Mouse (Mus musculus) forebrain, embryonic 11.5 days (tissue): ENCODE data around the gene Ubxn7. TPM values are rescaled to one million over a fixed set of nuclear protein-coding genes. Genes with fewer than 3 reads are reported as not detected.
"Not testable (repeated sequence)": the region's sequence is repeated elsewhere in the genome, so short reads cannot be mapped to it uniquely, and the experiment has no call there.

Source experiments
- ATAC-seq: fragments of 200-750 bp; cut with Nextera tagmentation; replicated peaks from 2 replicates; pipeline ENCODE4 v1.8.0; 2017; ENCODE audit warnings: moderate TSS enrichment; ENCODE audit not compliant: low FRiP score
- DNase-seq: peaks from one replicate; pipeline ENCODE4 v3.0.0-alpha.2; 2017; ENCODE audit warnings: low spot score
- H3K27ac ChIP-seq: fragments of 300-500 bp; sonication (generic); 2 replicates; pipeline ENCODE4 v1.5.1; 2014; ENCODE audit warnings: low read depth, low read length
- H3K27me3 ChIP-seq: fragments of 300-500 bp; sonication (generic); 2 replicates; pipeline ENCODE4 v1.6.1; 2014; ENCODE audit warnings: mild to moderate bottlenecking, low read length, mixed read lengths; ENCODE audit not compliant: control insufficient read depth, insufficient read depth
- H3K36me3 ChIP-seq: fragments of 300-500 bp; sonication (generic); 2 replicates; pipeline ENCODE4 v1.6.1; 2014; ENCODE audit warnings: mild to moderate bottlenecking, low read length, moderate library complexity, mixed read lengths; ENCODE audit not compliant: control insufficient read depth, insufficient read depth
- H3K4me1 ChIP-seq: fragments of 300-500 bp; sonication (generic); replicated peaks from 2 replicates; pipeline ENCODE4 v1.6.1; 2014; ENCODE audit warnings: low read length, mixed read lengths; ENCODE audit not compliant: control insufficient read depth, insufficient read depth
- H3K4me2 ChIP-seq: fragments of 300-500 bp; sonication (generic); 2 replicates; pipeline ENCODE4 v1.6.1; 2014; ENCODE audit warnings: low read depth, mild to moderate bottlenecking, low read length, moderate library complexity, mixed read lengths; ENCODE audit not compliant: severe bottlenecking
- H3K4me3 ChIP-seq: fragments of 300-500 bp; sonication (generic); 2 replicates; pipeline ENCODE4 v1.5.1; 2014; ENCODE audit warnings: low read depth, low read length
- H3K9ac ChIP-seq: fragments of 300-500 bp; sonication (generic); 2 replicates; pipeline ENCODE4 v1.6.1; 2014; ENCODE audit warnings: low read length
- H3K9me3 ChIP-seq: fragments of 300-500 bp; sonication (generic); 2 replicates; pipeline ENCODE4 v1.6.1; 2016; ENCODE audit warnings: low read length, mixed read lengths; ENCODE audit not compliant: control insufficient read depth
- WGBS: fragments of 180-500 bp; shearing (Covaris S2); extraction: QIAGEN DNeasy Blood & Tissue Kit; methylation state at CpG from one replicate; pipeline ENCODE4 v1.1.7; 2014; 5-methylcytosine and 5-hydroxymethylcytosine counted together
- polyA plus RNA-seq: library from polyadenylated mRNA; unstranded; fragments of >200 nt; fragmentation: Nextera tagmentation; extraction: Ambion mirVana; gene quantifications from 2 replicates; pipeline ENCODE4 v1.2.1, GENCODE M21; 2014

Ubxn7 gene
- 24.6 and 28.8 TPM in 2 replicates for polyA plus RNA-seq

DNA sequence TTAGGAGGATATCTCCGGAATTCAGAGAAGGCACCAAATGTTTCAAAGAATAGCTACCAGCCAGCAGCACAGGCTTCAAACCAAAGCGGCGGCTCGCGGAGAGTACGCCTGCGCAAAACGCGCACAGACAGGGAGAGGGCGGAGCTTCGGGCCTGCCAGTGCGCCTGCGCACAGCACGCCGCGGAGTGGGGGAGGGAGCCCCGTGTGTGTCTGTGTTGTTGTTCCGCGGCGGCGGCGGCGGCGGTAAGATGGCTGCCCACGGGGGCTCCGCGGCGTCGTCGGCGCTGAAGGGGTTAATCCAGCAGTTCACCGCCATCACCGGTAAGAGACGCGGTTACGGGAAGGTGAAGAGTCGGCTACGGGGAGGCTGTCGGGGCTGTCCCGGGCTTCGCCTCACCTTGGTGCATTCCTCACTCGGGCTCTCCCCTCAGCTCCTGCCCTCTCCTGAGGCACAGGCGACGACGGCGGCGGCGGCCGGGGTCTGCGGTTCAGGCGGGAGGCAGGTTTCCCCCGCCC lies at the start of gene Ubxn7:
TSS of gene Ubxn7 (plus strand) at position 218 of the 516 bp plus-strand sequence.
- Histone ChIP-seq H3K4me3 (peak within 1 kb of the TSS; percentile 98), H3K27ac (peak within 1 kb of the TSS; percentile 88), H3K36me3 (no peaks in the 10 kb centered on the region), H3K9me3 (no peaks in the 10 kb centered on the region), H3K4me2 (peak within 1 kb of the TSS; percentile 55), H3K4me1 (no peaks in the 10 kb centered on the region), H3K27me3 (no peaks in the 10 kb centered on the region), H3K9ac (peak within 1 kb of the TSS; percentile 97)
- WGBS, result under 1% methylated on average over 52 of the region's 52 CpGs
- DNase-seq (peak; percentile 99), ATAC-seq (peak; percentile 97)

DNA sequence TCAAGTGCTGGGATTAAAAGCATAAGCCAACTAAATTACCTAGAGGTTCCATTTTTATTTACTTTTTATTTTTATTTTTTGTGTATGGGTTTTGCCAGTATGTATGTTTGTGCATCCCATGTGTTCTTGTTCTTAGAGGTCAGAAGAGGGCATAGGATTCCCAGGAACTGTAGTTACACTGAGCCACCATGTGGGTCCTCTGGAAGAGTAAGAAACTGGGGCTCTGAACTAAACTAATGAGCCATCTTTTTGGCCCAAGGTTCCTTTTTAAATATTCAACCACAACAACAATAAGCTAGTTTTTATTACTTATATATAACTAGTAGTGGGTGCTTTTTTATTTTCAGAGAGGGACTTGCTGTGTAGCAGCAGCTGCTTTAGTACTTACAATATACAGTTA lies 49.4 kb upstream of the Ubxn7 start:
- DNase-seq (no peak), ATAC-seq (no peak)
- Histone ChIP-seq H3K27me3 (no peaks in the 10 kb centered on the region), H3K36me3 (peaks cover 4% of the 10 kb centered on the region; the same call in 1 of the 2 replicates), H3K4me3 (no peak overlapping the region), H3K9ac (no peak overlapping the region), H3K4me2 (no peak overlapping the region), H3K4me1 (peaks cover 2% of the 10 kb centered on the region; the same call in 1 of the 2 replicates), H3K27ac (no peak overlapping the region), H3K9me3 (peaks cover 2% of the 10 kb centered on the region; the same call in 1 of the 2 replicates)

DNA sequence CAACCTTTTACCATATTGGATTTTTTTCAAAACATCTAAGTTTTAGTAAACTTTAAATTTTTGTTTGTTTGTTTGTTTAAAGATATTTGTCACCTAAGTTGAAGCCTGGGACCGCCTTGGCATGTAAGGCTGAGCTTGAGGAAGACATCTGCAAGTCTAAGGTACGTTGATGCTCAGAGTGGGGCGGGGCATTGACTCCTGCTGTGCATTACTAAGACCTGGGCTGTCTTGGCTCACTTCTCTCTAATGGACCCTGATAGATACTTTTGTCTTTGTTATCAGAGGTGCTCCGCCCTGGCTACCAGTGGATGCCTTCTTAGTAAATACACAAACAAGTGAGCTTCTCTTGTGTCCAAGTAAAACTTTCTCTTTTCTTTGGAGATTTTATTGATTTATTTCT lies 40.2 kb upstream of the Ubxn7 start:
- Histone ChIP-seq H3K9me3 (peaks cover 2% of the 10 kb centered on the region; the same call in 1 of the 2 replicates), H3K4me3 (no peak overlapping the region), H3K9ac (no peak overlapping the region), H3K36me3 (peaks cover 11% of the 10 kb centered on the region), H3K27ac (no peak overlapping the region), H3K4me1 (no peaks in the 10 kb centered on the region), H3K27me3 (no peaks in the 10 kb centered on the region), H3K4me2 (no peak overlapping the region)
- DNase-seq (no peak), ATAC-seq (no peak)
- 94% methylated on average over 4 of the region's 4 CpGs for WGBS

DNA sequence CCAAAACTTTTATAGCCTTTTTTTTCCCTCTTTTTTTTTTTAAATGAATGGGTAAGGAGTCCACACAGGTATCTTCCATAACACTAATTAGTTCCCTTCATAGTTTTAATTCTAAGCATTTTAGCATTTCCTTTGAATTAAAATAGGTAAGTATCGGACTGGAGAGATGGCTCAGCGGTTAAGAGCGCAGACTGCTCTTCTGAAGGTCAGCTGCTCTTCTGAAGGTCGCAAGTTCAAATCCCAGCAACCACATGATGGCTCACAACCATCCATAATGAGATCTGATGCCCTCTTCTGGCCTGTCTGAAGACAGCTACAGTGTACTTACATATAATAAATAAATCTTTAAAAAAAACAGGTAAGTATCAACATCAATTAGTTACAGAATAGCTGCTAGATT lies 32.4 kb upstream of the Ubxn7 start:
- DNase-seq, result not testable (repeated sequence)
- 96% methylated on average over 4 of the region's 4 CpGs for WGBS
- peaks cover 17% of the 10 kb centered on the region for H3K36me3 ChIP-seq

DNA sequence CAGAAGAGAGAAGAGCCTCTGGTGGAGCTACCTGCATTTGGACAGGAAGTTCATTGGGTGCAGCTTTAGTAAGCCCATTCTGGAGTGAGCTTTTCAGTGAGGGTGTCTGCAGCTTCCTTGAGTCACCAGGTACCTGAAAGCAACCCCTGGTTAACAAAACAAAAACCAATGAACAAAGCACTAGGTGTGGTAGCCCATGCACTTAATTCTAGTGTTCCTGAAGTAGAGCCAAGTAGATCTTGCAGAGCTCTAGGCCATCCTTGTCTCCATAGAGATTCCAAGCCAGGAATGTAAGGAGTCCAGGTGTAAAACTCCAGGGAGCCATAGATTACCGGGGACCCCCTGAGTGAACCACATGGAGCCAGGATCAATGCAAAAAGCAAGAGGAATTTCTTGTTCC lies 29.0 kb upstream of the Ubxn7 start:
- Histone ChIP-seq H3K36me3 (peaks cover 4% of the 10 kb centered on the region), H3K4me3 (no peak overlapping the region), H3K9me3 (no peaks in the 10 kb centered on the region), H3K27ac (no peak overlapping the region), H3K4me2 (no peak overlapping the region), H3K4me1 (no peaks in the 10 kb centered on the region), H3K9ac (no peak overlapping the region), H3K27me3 (no peaks in the 10 kb centered on the region)
- 48% methylated on average over 1 of the region's 1 CpGs for WGBS
- DNase-seq, result no peak
- ATAC-seq, result no peak

More for the DNA sequence above, 32.4 kb upstream of the Ubxn7 start:
- H3K27ac ChIP-seq, H3K9ac ChIP-seq, H3K4me3 ChIP-seq, H3K27me3 ChIP-seq, H3K4me2 ChIP-seq, H3K4me1 ChIP-seq, H3K9me3 ChIP-seq, ATAC-seq: not testable (repeated sequence)

DNA sequence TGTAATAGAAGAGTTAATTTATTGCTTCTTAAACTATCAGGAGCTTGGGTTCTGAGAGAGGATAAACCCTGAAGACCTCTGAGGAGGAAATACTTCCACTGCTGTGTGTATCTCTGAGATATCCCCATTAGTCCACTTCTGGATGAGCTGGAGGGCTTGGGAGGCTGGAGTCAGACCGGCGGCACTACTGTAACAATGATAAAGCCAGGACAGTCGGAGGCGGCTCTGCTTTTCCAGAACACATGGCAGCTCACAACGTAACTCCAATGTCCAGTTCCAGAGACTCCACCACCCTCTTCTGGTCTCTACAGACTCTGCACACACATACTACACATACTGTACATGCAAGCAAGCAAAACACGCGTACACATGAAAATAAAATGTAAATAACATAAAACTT lies 28.2 kb upstream of the Ubxn7 start:
- no peak overlapping the region for H3K9ac ChIP-seq
- ATAC-seq (no peak), DNase-seq (no peak)
- no peak overlapping the region for H3K27ac ChIP-seq
- 95% methylated on average over 7 of the region's 7 CpGs for WGBS
- H3K27me3 ChIP-seq, result no peaks in the 10 kb centered on the region
- H3K4me3 ChIP-seq, result no peak overlapping the region
- no peaks in the 10 kb centered on the region for H3K9me3 ChIP-seq
- H3K4me1 ChIP-seq, result no peaks in the 10 kb centered on the region
- peaks cover 4% of the 10 kb centered on the region for H3K36me3 ChIP-seq
- no peak overlapping the region for H3K4me2 ChIP-seq

DNA sequence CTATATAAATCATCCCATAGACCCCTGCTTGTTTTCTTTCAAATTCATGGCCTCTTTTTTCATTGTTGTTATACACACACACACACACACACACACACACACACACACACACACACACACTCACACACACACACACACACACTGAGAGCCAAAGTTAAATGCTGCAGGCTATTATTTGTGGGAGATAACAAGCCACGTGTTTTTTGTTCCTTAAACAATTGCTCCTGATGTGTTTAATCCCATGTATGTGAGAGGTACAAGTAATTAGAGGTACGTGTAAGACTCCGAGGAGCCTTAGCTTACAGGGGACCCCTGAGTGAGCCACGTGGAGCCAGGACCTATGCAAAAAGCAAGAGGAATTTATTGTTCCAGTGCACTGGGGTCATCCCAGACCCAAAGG lies 20.1 kb upstream of the Ubxn7 start:
- Histone ChIP-seq H3K4me3 (no peak overlapping the region), H3K4me2 (no peak overlapping the region), H3K9ac (no peak overlapping the region), H3K36me3 (no peaks in the 10 kb centered on the region), H3K4me1 (no peaks in the 10 kb centered on the region), H3K27me3 (no peaks in the 10 kb centered on the region), H3K27ac (no peak overlapping the region), H3K9me3 (no peaks in the 10 kb centered on the region)
- no peak for DNase-seq
- WGBS, result 67% methylated on average over 4 of the region's 4 CpGs
- no peak for ATAC-seq

DNA sequence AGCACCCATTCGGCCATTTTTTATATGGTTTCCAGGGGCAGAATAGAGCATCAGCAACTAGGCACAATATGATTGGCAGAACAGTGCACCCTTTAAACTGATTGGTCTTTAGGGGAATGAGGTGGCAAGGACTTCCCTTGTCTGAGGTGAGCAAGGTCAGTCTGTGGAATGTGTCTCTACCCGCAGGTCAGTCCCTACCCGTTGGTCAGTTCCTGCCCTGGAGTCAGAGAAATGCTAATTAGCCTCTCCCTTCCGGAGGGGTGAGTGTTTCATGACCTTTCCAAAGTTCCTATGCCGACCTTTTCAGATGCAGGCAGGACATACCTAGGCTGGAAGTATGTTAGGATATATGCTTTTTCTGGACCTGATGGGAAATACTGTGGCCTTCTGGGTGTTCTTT lies 19.7 kb upstream of the Ubxn7 start:
- no peak overlapping the region for H3K4me3 ChIP-seq
- no peak overlapping the region for H3K27ac ChIP-seq
- H3K36me3 ChIP-seq, result no peaks in the 10 kb centered on the region
- no peaks in the 10 kb centered on the region for H3K27me3 ChIP-seq
- DNase-seq (no peak), ATAC-seq (no peak)
- no peaks in the 10 kb centered on the region for H3K4me1 ChIP-seq
- H3K9me3 ChIP-seq, result no peaks in the 10 kb centered on the region
- WGBS, result 55% methylated on average over 5 of the region's 5 CpGs
- H3K4me2 ChIP-seq, result no peak overlapping the region
- H3K9ac ChIP-seq, result no peak overlapping the region

DNA sequence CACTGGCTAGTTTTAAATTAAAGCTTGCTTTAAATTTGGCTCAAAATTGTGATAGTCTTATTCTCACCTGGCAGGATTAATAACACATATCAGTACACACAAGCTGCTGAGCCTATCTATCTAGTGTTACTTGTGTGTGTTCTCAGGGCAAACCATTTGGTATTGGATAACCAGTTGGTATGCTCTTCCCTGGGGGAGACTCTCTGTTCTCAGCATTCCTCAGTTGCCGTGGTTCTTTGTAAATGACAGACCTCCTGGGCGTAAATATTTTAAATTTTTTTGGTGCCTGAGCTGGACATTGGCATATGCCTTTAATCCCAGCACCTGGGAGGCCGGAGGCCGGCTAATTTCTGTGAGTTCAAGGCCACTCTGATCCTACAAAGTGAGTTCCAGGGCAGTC lies 19.2 kb upstream of the Ubxn7 start:
- WGBS, result 70% methylated on average over 4 of the region's 4 CpGs
- H3K36me3 ChIP-seq, result no peaks in the 10 kb centered on the region
- H3K4me1 ChIP-seq, result no peaks in the 10 kb centered on the region
- no peak overlapping the region for H3K9ac ChIP-seq
- DNase-seq (no peak), ATAC-seq (no peak)
- no peak overlapping the region for H3K4me3 ChIP-seq
- H3K4me2 ChIP-seq, result no peak overlapping the region
- no peaks in the 10 kb centered on the region for H3K9me3 ChIP-seq
- H3K27me3 ChIP-seq, result no peaks in the 10 kb centered on the region
- H3K27ac ChIP-seq, result no peak overlapping the region
